Mouse (Mus musculus): ENCODE measurements around the gene Gm11168. TPM values are rescaled to one million over a fixed set of nuclear protein-coding genes. Genes with fewer than 3 reads are reported as not detected.
"Not testable (repeated sequence)": the region's sequence is repeated elsewhere in the genome, so short reads cannot be mapped to it uniquely, and the experiment has no call there.

The Gm11168 gene
- total RNA-seq, 2 experiments from 2014 or later: 0.48 TPM; not detected in 1

DNA sequence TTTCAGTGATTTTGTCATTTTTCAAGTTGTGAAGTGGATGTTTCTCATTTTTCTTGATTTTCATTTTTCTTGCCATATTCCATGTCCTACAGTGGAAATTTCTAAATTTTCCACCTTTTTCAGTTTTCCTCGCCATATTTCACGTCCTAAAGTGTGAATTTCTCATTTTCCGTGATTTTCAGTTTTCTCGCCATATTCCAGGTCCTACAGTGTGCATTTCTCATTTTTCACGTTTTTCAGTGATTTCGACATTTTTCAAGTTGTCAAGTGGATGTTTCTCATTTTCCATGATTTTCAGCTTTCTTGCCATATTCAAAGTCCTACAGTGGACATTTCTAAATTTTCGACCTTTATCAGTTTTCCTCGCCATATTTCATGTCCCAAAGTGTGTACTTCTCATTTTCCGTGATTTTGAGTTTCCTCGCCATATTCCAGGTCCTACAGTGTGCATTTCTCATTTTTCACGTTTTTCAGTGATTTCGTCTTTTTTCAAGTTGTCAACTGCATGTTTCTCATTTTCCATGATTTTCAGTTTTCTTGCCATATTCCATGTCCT is 21.8 kb downstream of the Gm11168 start, which contains the start of gene Gm10717:
TSS of gene Gm10717 (plus strand) at position 506 of the 556 bp plus-strand sequence.
- not testable (repeated sequence) for DNase-seq (ENCODE audit: low spot score in 2 of 2)

DNA sequence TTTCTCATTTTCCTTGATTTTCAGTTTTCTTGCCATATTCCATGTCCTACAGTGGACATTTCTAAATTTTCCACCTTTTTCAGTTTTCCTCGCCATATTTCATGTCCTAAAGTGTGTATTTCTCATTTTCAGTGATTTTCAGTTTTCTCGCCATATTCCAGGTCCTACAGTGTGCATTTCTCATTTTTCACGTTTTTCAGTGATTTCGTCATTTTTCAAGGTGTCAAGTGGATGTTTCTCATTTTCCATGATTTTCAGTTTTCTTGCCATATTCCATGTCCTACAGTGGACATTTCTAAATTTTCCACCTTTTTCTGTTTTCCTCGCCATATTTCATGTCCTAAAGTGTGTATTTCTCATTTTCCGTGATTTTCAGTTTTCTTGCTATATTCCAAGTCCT is 22.5 kb downstream of the Gm11168 start:
- DNase-seq (ENCODE audit: low spot score in 2 of 2): peak; percentile 62 to 86

DNA sequence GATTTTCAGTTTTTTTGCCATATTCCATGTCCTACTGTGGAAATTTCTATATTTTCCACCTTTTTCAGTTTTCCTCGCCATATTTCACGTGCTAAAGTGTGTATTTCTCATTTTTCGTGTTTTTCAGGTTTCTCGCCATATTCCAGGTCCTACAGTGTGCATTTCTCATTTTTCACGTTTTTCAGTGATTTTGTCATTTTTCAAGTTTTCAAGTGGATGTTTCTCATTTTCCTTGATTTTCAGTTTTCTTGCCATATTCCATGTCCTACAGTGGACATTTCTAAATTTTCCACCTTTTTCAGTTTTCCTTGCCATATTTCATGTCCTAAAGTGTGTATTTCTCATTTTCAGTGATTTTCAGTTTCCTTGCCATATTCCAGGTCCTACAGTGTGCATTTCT is 23.0 kb downstream of the Gm11168 start:
- DNase-seq (ENCODE audit: low spot score in 2 of 2): peak in 1 of 2 experiments; percentile 4

DNA sequence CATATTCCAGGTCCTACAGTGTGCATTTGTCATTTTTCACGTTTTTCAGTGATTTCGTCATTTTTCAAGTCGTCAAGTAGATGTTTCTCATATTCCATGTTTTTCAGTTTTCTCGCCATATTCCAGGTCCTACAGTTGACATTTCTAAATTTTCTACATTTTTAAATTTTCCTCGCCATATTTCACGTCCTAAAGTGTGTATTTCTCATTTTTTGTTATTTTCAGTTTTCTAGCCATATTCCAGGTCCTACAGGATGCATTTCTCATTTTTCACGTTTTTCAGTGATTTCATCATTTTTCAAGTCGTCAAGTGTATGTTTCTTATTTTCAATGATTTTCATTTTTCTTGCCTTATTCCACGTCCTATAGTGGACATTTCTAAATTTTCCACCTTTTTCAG is 23.6 kb downstream of the Gm11168 start:
- peak in 1 of 2 experiments; percentile 11 for DNase-seq (ENCODE audit: low spot score in 2 of 2)

DNA sequence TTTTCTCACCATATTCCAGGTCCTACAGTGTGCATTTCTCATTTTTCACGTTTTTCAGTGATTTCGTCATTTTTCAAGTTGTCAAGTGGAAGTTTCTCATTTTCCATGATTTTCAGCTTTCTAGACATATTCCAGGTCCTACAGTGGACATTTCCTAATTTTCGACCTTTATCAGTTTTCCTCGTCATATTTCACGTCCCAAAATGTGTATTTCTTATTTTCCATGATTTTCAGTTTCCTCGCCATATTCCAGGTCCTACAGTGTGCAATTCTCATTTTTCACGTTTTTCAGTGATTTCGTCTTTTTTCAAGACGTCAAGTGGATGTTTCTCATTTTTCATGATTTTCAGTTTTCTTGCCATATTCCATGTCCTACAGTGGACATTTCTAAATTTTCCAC is 24.1 kb downstream of the Gm11168 start:
- not testable (repeated sequence) for DNase-seq (ENCODE audit: low spot score in 2 of 2)

DNA sequence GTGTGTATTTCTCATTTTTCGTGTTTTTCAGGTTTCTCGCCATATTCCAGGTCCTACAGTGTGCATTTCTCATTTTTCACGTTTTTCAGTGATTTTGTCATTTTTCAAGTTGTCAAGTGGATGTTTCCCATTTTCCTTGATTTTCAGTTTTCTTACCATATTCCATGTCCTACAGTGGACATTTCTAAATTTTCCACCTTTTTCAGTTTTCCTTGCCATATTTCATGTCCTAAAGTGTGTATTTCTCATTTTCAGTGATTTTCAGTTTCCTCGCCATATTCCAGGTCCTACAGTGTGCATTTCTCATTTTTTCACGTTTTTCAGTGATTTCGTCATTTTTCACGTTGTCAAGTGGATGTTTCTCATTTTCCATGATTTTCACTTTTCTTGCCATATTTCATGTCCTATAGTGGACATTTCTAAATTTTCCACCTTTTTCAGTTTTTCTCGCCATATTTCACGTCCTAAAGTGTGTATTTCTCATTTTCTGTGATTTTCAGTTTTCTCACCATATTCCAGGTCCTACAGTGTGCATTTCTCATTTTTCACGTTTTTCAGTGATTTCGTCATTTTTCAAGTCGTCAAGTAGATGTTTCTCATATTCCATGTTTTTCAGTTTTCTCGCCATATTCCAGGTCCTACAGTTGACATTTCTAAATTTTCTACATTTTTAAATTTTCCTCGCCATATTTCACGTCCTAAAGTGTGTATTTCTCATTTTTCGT is 26.3 kb downstream of the Gm11168 start:
- DNase-seq (ENCODE audit: low spot score in 2 of 2): peak in 1 of 2 experiments; percentile 33

DNA sequence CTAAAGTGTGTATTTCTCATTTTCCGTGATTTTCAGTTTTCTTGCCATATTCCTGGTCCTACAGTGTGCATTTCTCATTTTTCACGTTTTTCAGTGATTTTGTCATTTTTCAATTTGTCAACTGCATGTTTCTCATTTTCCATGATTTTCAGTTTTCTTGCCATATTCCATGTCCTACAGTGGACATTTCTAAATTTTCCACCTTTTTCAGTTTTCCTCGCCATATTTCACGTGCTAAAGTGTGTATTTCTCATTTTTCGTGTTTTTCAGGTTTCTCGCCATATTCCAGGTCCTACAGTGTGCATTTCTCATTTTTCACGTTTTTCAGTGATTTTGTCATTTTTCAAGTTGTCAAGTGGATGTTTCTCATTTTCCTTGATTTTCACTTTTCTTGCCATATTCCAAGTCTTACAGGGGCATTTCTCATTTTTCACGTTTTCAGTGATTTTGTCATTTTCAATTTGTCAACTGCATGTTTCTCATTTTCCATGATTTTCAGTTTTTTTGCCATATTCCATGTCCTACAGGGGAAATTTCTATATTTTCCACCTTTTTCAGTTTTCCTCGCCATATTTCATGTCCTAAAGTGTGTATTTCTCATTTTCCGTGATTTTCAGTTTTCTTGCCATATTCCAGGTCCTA is 27.7 kb downstream of the Gm11168 start:
- not testable (repeated sequence) for DNase-seq (ENCODE audit: low spot score in 2 of 2)

DNA sequence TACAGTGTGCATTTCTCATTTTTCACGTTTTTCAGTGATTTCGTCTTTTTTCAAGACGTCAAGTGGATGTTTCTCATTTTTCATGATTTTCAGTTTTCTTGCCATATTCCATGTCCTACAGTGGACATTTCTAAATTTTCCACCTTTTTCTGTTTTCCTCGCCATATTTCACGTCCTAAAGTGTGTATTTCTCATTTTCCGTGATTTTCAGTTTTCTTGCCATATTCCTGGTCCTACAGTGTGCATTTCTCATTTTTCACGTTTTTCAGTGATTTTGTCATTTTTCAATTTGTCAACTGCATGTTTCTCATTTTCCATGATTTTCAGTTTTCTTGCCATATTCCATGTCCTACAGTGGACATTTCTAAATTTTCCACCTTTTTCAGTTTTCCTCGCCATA is 31.2 kb downstream of the Gm11168 start, which contains the start of gene Gm17535:
TSS of gene Gm17535 (plus strand) at position 301 of the 400 bp plus-strand sequence.
- DNase-seq (ENCODE audit: low spot score in 2 of 2): not testable (repeated sequence)

DNA sequence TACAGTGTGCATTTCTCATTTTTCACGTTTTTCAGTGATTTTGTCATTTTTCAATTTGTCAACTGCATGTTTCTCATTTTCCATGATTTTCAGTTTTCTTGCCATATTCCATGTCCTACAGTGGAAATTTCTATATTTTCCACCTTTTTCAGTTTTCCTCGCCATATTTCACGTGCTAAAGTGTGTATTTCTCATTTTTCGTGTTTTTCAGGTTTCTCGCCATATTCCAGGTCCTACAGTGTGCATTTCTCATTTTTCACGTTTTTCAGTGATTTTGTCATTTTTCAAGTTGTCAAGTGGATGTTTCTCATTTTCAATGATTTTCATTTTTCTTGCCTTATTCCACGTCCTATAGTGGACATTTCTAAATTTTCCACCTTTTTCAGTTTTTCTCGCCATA is 33.4 kb downstream of the Gm11168 start, which contains the start of gene Gm10715:
TSS of gene Gm10715 (plus strand) at position 301 of the 400 bp plus-strand sequence.
- not testable (repeated sequence) for DNase-seq (ENCODE audit: low spot score in 2 of 2)

DNA sequence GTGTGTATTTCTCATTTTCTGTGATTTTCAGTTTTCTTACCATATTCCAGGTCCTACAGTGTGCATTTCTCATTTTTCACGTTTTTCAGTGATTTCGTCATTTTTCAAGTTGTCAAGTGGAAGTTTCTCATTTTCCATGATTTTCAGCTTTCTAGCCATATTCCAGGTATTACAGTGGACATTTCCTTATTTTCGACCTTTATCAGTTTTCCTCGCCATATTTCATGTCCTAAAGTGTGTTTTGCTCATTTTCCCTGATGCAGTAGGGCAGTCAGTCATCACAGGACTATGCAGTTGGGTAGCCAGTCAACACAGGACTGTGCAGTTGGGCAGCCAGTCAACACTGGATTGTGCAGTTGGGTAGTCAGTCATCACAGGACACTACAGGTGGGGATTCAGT is 35.0 kb downstream of the Gm11168 start:
- not testable (repeated sequence) for DNase-seq (ENCODE audit: low spot score in 2 of 2)

Small RNA genes lying within 50 kb of the gene (microRNA-seq; reads per million reads assigned to microRNA genes)
- not detected for gene Mir101c

Other genes starting within 250 kb of the Gm11168 start
- gene Gm10722, start 2.4 kb upstream of the Gm11168 start, total RNA-seq (2021): not detected
- 1 to 10 TPM; 1.2 to 1.5 TPM for gene Gm10721, start 9.8 kb downstream of the Gm11168 start, total RNA-seq (2021)
- not detected for gene Gm10720, start 12.3 kb downstream of the Gm11168 start, total RNA-seq (2021)
- gene Gm10719, start 14.1 kb downstream of the Gm11168 start, total RNA-seq (2021): 1 to 10 TPM; 1.7 to 2.3 TPM
- 1 to 10 TPM; 2.9 to 3.4 TPM for gene Gm10718, start 20.2 kb downstream of the Gm11168 start, total RNA-seq (2021)
- 1 to 10 TPM; 1.2 to 2.0 TPM for gene Gm10717, start 22.1 kb downstream of the Gm11168 start, total RNA-seq (2021)
- gene Gm17535, start 31.3 kb downstream of the Gm11168 start, total RNA-seq (2021): not detected
- not detected for gene Gm10715, start 33.5 kb downstream of the Gm11168 start, total RNA-seq (2021)

Data from adrenal gland, postnatal 4 days (tissue).